Mouse (Mus musculus) kidney, adult 2 months (tissue): ENCODE measurements around the gene Ptcra.

Source experiments
- CTCF ChIP-seq: fragments of 200-500 bp; conservative IDR thresholded peaks from 2 replicates; pipeline ENCODE4 v1.5.1; 2011; ENCODE audit warnings: low read depth, mild to moderate bottlenecking, control low read depth, low read length, moderate library complexity, mixed read lengths; ENCODE audit not compliant: insufficient read depth, insufficient read length
- POLR2A ChIP-seq: fragments of 200-500 bp; IDR thresholded peaks from one replicate; pipeline ENCODE4 v1.6.1; 2011; ENCODE audit warnings: low read depth, low read length, control low read depth

- TF ChIP-seq POLR2A (no peak), CTCF (no peak)
These were observed 47.2 kb upstream of the Ptcra start for GRCm38 (mm10) chr17:46810672-46811071.
